Mouse (Mus musculus) kidney, postnatal 0 days (tissue): ENCODE measurements around the gene Col12a1. TPM values are rescaled to one million over a fixed set of nuclear protein-coding genes. Genes with fewer than 3 reads are reported as not detected.
"Not testable (repeated sequence)": the region's sequence is repeated elsewhere in the genome, so short reads cannot be mapped to it uniquely, and the experiment has no call there.

Experiments used
- ATAC-seq: fragments of 200-750 bp; cut with Nextera tagmentation; replicated peaks from 2 replicates; pipeline ENCODE4 v1.8.0; 2017; ENCODE audit warnings: low read depth, moderate number of reproducible peaks, moderate TSS enrichment, moderate library complexity; ENCODE audit not compliant: low FRiP score
- DNase-seq: peaks from one replicate; pipeline ENCODE4 v3.0.0-alpha.2; 2016; ENCODE audit warnings: low spot score
- H3K27ac ChIP-seq: fragments of 300-500 bp; sonication (generic); 2 replicates; pipeline ENCODE4 v1.5.1; 2014; ENCODE audit warnings: mild to moderate bottlenecking
- H3K27me3 ChIP-seq: fragments of 300-500 bp; sonication (generic); 2 replicates; pipeline ENCODE4 v1.6.1; 2014; ENCODE audit warnings: low read length, mixed read lengths; ENCODE audit not compliant: insufficient read depth
- H3K36me3 ChIP-seq: fragments of 300-500 bp; sonication (generic); 2 replicates; pipeline ENCODE4 v1.6.1; 2014; ENCODE audit warnings: low read length, mixed read lengths; ENCODE audit not compliant: insufficient read depth
- H3K4me1 ChIP-seq: fragments of 300-500 bp; sonication (generic); replicated peaks from 2 replicates; pipeline ENCODE4 v1.6.1; 2014; ENCODE audit warnings: antibody characterized with exemption, low read length, mixed read lengths; ENCODE audit not compliant: insufficient read depth
- H3K4me2 ChIP-seq: fragments of 300-500 bp; sonication (generic); 2 replicates; pipeline ENCODE4 v1.6.1; 2014; ENCODE audit warnings: mild to moderate bottlenecking, low read length, moderate library complexity, mixed read lengths
- H3K4me3 ChIP-seq: fragments of 300-500 bp; sonication (generic); replicated peaks from 2 replicates; pipeline ENCODE4 v1.5.1; 2014; ENCODE audit warnings: low read depth, low read length
- H3K9ac ChIP-seq: fragments of 300-500 bp; sonication (generic); 2 replicates; pipeline ENCODE4 v1.6.1; 2014; ENCODE audit warnings: low read depth, low read length
- H3K9me3 ChIP-seq: fragments of 300-500 bp; sonication (generic); replicated peaks from 2 replicates; pipeline ENCODE4 v1.6.1; 2016; ENCODE audit warnings: low read length, inconsistent platforms, mixed read lengths
- CTCF ChIP-seq: IDR thresholded peaks from 2 replicates; pipeline ENCODE4 v1.5.1; 2016; ENCODE audit warnings: antibody characterized with exemption, low read depth, mild to moderate bottlenecking, moderate library complexity
- WGBS: fragments of 180-500 bp; shearing (Covaris S2); extraction: QIAGEN DNeasy Blood & Tissue Kit; methylation state at CpG from one replicate; pipeline ENCODE4 v1.1.7; 2014; 5-methylcytosine and 5-hydroxymethylcytosine counted together
- polyA plus RNA-seq: library from polyadenylated mRNA; unstranded; fragments of >200 nt; fragmentation: Nextera tagmentation; extraction: Ambion mirVana; gene quantifications from 2 replicates; pipeline ENCODE4 v1.2.1, GENCODE M21; 2015

Gene Col12a1
- polyA plus RNA-seq, 1 experiment from 2014 or later, result 42.8 TPM

- H3K27ac ChIP-seq, result no peak overlapping the region
- H3K4me2 ChIP-seq, result peak overlapping the region; percentile 62
- DNase-seq (peak; percentile 64), ATAC-seq (peak; percentile 62)
- H3K27me3 ChIP-seq, result peaks cover under 1% of the 10 kb centered on the region; the same call in 1 of the 2 replicates
- H3K9ac ChIP-seq, result 0 out of 2 replicates have a peak overlapping the region, but pooled peaks have one; percentile 42
- WGBS, result 5% methylated on average over 16 of the region's 16 CpGs
- H3K9me3 ChIP-seq, result no peaks in the 10 kb centered on the region
- H3K36me3 ChIP-seq, result no peaks in the 10 kb centered on the region
- H3K4me3 ChIP-seq, result peak overlapping the region; percentile 24
- peaks cover 24% of the 10 kb centered on the region for H3K4me1 ChIP-seq
- TF ChIP-seq CTCF, result peak; percentile 18; the same call in 1 of the 2 replicates
Observed at GRCm38 (mm10) chr9:79714471-79715045, 4.1 kb downstream of the Col12a1 start.

- ATAC-seq, result peak; percentile 74; the same call in 1 of the 2 replicates
- H3K9me3 ChIP-seq, result no peaks in the 10 kb centered on the region
- no peak overlapping the region for H3K4me2 ChIP-seq
- no peak overlapping the region for H3K4me3 ChIP-seq
- H3K9ac ChIP-seq, result no peak overlapping the region
- peak; percentile 92 for DNase-seq
- no peak overlapping the region for H3K27ac ChIP-seq
- WGBS, result 20% methylated on average over 11 of the region's 11 CpGs
- peaks cover 5% of the 10 kb centered on the region; the same call in 1 of the 2 replicates for H3K4me1 ChIP-seq
- no peaks in the 10 kb centered on the region for H3K27me3 ChIP-seq
- H3K36me3 ChIP-seq, result no peaks in the 10 kb centered on the region
- no peak for TF ChIP-seq CTCF
Observed at GRCm38 (mm10) chr9:79689771-79690535, 28.7 kb downstream of the Col12a1 start.

- H3K4me3 ChIP-seq, result no peak overlapping the region
- H3K27me3 ChIP-seq, result no peaks in the 10 kb centered on the region
- no peak overlapping the region for H3K27ac ChIP-seq
- no peak for TF ChIP-seq CTCF
- H3K36me3 ChIP-seq, result no peaks in the 10 kb centered on the region
- no peak overlapping the region for H3K9ac ChIP-seq
- DNase-seq (peak; percentile 30), ATAC-seq (no peak)
- H3K9me3 ChIP-seq, result no peaks in the 10 kb centered on the region
- H3K4me1 ChIP-seq, result peaks cover 5% of the 10 kb centered on the region; the same call in 1 of the 2 replicates
- no peak overlapping the region for H3K4me2 ChIP-seq
- whole genome bisulfite sequencing, result 36% methylated on average over 7 of the region's 7 CpGs
Observed at GRCm38 (mm10) chr9:79689342-79689741, 29.3 kb downstream of the Col12a1 start.

- DNase-seq (no peak), ATAC-seq (no peak)
- no peaks in the 10 kb centered on the region for H3K27me3 ChIP-seq
Observed at GRCm38 (mm10) chr9:79687227-79687626, 31.4 kb downstream of the Col12a1 start.

GRCm38 (mm10) chr9:79686049-79686448, 32.6 kb downstream of the Col12a1 start:
- H3K4me1 ChIP-seq, result peaks cover 5% of the 10 kb centered on the region; the same call in 1 of the 2 replicates
- H3K4me2 ChIP-seq, result no peak overlapping the region
- WGBS, result 57% methylated on average over 1 of the region's 1 CpGs
- H3K9me3 ChIP-seq, result no peaks in the 10 kb centered on the region
- no peak for ATAC-seq
- TF ChIP-seq CTCF, result no peak
- no peaks in the 10 kb centered on the region for H3K27me3 ChIP-seq
- no peak overlapping the region for H3K9ac ChIP-seq
- H3K4me3 ChIP-seq, result no peak overlapping the region
- H3K36me3 ChIP-seq, result no peaks in the 10 kb centered on the region
- no peak overlapping the region for H3K27ac ChIP-seq
- DNase-seq, result peak; percentile 15

More at GRCm38 (mm10) chr9:79687227-79687626, 31.4 kb downstream of the Col12a1 start:
- Histone ChIP-seq H3K36me3 (no peaks in the 10 kb centered on the region), H3K27ac (no peak overlapping the region), H3K4me3 (no peak overlapping the region), H3K9me3 (no peaks in the 10 kb centered on the region), H3K4me1 (peaks cover 5% of the 10 kb centered on the region; the same call in 1 of the 2 replicates), H3K4me2 (no peak overlapping the region), H3K9ac (no peak overlapping the region)
- no peak for TF ChIP-seq CTCF
- 79% methylated on average over 3 of the region's 3 CpGs for WGBS

- no peaks in the 10 kb centered on the region for H3K27me3 ChIP-seq
- H3K4me2 ChIP-seq, result no peak overlapping the region
- H3K36me3 ChIP-seq, result no peaks in the 10 kb centered on the region
- H3K4me3 ChIP-seq, result no peak overlapping the region
- no peak overlapping the region for H3K27ac ChIP-seq
- H3K4me1 ChIP-seq, result no peaks in the 10 kb centered on the region
- TF ChIP-seq CTCF, result no peak
- ATAC-seq (no peak), DNase-seq (no peak)
- no peaks in the 10 kb centered on the region for H3K9me3 ChIP-seq
- 59% methylated on average over 4 of the region's 4 CpGs for WGBS
- no peak overlapping the region for H3K9ac ChIP-seq
Observed at GRCm38 (mm10) chr9:79680453-79681240, 38.0 kb downstream of the Col12a1 start.

- H3K4me2 ChIP-seq, H3K27me3 ChIP-seq, H3K9me3 ChIP-seq, H3K9ac ChIP-seq, H3K4me1 ChIP-seq, H3K4me3 ChIP-seq, ATAC-seq, DNase-seq, H3K27ac ChIP-seq, H3K36me3 ChIP-seq: not testable (repeated sequence)
- whole genome bisulfite sequencing, result 82% methylated on average over 1 of the region's 1 CpGs
Observed at GRCm38 (mm10) chr9:79668806-79669205, 49.8 kb downstream of the Col12a1 start.
